Mouse (Mus musculus) urinary bladder, postnatal 14 days (tissue): Measurements from ENCODE around the gene Gm3424.
"Not testable (repeated sequence)": the region's sequence is repeated elsewhere in the genome, so short reads cannot be mapped to it uniquely, and the experiment has no call there.

Source experiments
- DNase-seq: peaks from one replicate; pipeline ENCODE4 v3.0.0; 2021; ENCODE audit warnings: low spot score

Gm3424 gene

DNA sequence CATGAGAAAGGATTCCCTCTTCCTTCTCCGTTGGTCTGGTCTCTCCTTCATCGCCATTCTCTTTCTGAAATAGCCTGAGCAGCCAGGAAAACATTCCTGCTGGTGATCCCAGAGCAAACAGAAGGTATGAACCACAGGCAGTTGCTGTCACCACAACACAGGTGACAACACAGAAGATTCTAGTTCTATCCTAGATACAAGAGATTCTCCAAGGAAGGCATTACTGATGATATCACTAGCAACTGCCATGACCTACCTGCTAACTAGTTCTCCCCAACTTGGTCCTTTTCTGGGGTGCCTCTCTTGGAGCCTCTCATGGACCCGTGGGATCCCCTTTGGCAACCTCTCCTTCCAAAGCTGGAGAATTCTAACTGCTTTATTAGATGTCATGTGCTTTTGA, at the start of gene Gm3424:
Gm3424 (minus strand) TSS at position 101 of the 400 bp plus-strand sequence.
- not testable (repeated sequence) for DNase-seq

DNA sequence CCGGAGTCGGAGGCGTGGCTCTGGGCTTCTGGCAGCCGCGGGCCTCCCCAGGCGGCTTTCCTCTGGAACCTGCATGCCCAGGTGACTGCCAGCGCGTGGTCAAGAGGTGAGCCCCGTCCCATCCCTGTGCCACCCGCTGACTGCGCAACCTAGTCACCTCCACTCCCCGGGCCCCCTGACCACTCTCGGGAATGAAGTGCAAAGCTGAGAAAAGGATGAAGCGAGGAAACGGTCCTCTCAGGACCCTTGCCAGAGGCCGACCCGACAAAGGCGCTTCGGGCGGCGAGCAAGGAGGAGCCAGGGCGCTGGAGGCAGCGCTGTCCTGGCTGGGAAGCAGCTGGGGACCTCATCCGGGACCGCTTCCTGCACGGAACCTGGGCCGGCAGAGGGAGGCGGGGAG, 49.7 kb upstream of the Gm3424 start:
- DNase-seq = not testable (repeated sequence)

DNA sequence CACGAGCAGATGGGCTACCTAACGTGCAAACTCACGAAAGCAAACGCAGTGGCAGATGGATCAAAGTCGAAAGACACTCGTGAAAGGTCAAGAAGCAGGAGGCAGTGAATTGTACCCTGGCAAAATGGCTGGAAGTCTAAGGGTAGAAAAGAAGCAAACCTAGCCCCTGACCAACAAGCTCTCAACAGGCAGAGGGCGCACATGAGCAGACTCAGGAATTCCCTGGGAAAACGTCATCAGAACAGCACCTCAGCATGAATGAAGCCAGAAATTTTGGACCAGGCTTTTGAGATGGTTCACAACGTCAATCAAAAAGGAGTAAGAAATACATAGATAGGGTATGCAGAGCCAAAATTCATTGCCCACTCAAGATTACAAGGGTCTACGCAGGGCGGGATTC, 49.0 kb upstream of the Gm3424 start:
- DNase-seq = peak; percentile 8

DNA sequence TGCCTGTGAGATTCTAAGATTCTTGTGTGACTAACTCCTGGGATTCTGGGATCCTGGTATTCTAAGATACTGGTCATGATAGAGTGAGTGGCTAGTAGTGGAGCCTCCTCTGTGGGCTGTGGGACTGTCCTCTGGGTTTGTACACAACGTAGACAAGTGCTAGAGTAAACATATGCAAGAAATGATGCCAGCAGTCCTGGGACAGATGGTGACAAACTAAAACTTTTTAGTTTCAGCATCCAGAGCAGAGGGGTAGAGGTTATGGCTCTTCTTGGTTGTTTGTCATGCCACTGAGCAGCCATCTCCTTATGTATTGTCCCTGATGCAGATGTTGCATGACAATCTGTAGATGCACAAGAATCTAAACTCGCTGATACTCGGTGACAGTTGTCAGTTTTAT, 25.8 kb upstream of the Gm3424 start:
- DNase-seq = not testable (repeated sequence)

DNA sequence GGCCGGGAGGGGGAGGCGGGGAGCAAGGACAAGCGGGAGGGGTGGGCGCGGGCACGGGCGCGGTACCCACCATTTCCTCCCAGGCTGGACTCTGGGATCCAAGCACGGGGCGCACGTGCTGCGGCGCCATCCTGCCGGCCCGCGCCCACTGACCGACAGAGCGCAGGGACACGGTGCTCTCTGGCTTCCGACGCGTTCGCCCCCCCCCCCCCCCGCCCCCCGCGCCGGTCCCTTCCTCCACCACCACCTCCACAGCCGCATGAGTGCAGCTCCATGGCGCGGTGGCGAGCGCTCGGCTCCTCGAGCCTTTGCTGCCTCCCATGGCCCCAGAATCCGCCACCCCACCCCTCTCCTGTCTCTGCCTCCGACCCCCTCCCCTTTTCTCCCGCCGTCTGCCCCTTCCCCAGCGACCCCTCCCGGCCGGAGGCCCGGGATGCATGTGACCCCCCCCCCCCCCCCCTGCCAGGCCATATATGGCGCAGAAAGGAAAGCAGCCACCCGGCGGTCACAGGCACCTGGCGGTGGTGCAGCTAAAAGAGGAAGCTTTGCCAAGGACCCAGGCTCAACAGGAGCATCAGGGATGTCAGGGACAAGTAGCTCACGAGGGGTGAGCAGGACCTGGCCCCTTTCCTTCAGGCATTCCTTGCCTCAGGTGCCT, 17.3 kb downstream of the Gm3424 start:
- DNase-seq = not testable (repeated sequence)

DNA sequence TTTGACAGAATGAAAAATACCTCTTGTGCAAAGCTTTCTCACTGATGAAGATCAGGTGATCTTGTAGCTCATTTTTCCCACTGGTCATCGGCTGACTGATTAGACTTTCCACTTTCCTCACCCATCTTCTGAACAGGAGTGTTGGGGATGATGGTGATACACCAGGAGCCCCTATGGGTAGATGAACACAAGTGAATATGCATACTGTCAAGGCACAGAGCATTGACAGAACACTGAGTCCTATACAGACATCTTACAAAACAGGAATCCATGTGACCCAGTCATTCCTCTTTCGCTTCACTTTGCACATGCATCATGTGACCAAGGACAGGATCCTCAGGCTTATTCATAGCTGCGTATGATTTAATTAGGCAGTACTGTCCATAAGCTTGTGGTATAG, 22.2 kb downstream of the Gm3424 start, which contains the start of gene Gm3383:
Gm3383 (minus strand) TSS at position 101 of the 400 bp plus-strand sequence.
- not testable (repeated sequence) for DNase-seq
